Mouse (Mus musculus) layer of hippocampus, postnatal 14 days (tissue): ENCODE measurements around the gene Bcas1. TPM values are rescaled to one million over a fixed set of nuclear protein-coding genes. Genes with fewer than 3 reads are reported as not detected.
"Not testable (repeated sequence)": the region's sequence is repeated elsewhere in the genome, so short reads cannot be mapped to it uniquely, and the experiment has no call there.

Source experiments
- DNase-seq, 2 experiments: peaks; one replicate each; pipeline ENCODE4 v3.0.0; 2021 to 2022; ENCODE audit warnings: low spot score in 2 of 2, mixed read lengths in 1 of 2
- long read RNA-seq, 2 experiments: library from polyadenylated mRNA; stranded (forward); transcript quantifications; one replicate each; pipeline ENCODE4 v2.0.0; 2021
- total RNA-seq, 2 experiments: library from RNA; stranded (reverse); gene quantifications; 2 replicates each; pipeline ENCODE4 v1.2.3; 2021

Gene Bcas1
- 100 to 1,000 TPM; 121 to 123 TPM for total RNA-seq
- long read RNA-seq, experiment 1, transcript Bcas1-208 (7 exons, 2,222 nt): major isoform, 10 of 72 reads
- long read RNA-seq, experiment 1, partial matches to known transcripts: 43 of 72 reads
- long read RNA-seq, experiment 1, other reads (novel, unspliced or antisense): 19 of 72 reads
- long read RNA-seq, experiment 2, partial matches to known transcripts: 55 of 80 reads
- long read RNA-seq, experiment 2, other reads (novel, unspliced or antisense): 21 of 80 reads

DNA sequence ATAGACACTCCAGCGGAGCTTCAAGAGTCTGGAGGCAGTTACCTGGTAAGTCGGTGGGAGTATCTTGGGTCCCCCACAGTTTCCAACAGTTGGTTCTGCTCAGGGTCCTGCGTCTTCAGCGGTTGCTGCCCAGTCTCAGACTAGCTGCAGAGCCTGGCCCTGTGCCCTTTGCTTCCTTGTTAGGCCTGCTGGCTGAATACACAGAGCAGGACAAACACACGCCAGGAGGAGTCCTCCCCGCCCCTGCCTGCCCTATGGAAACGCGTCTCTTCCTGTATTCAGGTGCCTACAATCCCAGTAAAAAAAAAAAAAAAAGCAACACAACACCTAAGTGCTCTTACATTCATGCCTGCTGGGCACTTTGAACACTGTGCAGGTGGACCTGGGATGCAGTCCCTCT lies at the start of gene Bcas1:
Bcas1 (minus strand) TSS at position 142 of the 400 bp plus-strand sequence.
- no peak for DNase-seq

DNA sequence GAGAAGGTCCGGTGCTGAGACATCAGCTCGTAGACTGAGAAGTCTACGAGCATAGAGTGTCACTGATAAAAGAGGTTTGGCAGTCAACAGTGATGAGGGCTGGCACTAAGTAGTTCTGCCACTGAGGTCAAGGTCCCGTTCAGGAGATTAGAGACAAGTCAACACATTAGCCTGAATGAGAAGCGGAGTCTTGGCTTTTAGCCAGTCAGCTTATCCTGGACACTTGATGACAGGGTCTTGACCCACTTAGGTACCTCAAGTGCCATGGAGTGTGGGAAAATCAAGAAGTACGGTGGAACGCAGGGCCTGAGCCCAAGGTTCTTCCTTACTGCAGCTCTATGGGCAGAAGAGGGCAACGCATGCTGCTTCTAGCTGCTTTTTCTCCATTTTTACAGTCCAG lies 49.0 kb upstream of the Bcas1 start:
- no peak for DNase-seq

DNA sequence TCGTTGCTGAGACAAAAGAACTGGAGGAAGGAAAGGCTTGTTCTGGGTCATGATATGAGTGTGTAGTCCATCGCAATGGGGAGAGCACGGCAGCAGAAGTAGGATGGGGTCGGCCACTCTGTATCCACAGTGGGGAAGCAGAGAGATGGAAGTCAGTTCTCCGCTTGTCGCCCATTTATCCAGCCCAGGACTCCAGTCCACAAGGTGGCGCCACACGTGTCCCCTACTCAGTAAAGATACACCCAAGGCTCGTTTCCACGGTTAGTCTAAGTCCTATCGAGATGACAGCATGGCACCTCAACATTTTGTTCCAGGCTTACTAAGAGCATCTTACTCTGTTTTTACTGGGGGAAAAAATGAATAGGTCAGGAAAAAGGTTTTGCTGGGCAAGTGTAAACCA lies 48.6 kb upstream of the Bcas1 start:
- DNase-seq: no peak

DNA sequence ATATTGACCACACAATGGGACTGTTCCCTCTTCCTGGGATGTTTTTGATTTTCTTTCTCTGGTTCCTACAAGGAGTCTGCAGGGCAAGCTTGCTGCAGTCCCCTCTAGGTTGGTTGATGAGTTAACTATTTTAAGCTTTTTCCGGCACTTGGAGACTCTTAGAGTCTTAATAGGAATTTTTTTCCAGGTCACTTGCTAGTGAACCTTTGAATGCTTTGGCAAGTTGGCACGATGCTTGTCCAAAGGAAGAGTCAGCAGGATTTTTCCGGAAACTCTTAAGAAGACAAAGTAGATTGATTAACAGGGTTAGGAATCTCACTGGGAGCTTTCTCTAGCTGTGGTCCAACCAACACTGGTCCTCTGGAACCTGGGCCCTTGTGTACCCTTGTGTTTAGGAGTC lies 47.5 kb upstream of the Bcas1 start:
- DNase-seq: no peak

DNA sequence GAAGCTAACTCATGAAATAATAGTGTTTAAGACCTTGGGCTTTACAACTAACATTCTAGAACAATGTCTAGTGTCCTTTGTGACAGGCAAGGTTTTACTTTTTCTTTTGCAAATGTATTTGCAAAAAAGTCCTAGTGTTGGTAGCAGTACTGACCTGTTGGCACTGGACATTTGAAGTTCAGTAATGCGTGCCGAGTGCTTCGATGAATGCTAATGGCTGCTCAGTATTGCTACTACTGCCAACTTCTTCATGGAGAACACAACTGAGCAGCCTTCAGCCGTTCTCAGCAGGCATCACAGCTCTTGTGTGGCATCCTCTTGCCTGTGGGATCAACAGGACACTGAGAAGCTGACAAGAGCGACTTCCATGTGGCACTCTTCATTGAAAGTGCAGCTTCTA lies 46.5 kb upstream of the Bcas1 start:
- DNase-seq: no peak

DNA sequence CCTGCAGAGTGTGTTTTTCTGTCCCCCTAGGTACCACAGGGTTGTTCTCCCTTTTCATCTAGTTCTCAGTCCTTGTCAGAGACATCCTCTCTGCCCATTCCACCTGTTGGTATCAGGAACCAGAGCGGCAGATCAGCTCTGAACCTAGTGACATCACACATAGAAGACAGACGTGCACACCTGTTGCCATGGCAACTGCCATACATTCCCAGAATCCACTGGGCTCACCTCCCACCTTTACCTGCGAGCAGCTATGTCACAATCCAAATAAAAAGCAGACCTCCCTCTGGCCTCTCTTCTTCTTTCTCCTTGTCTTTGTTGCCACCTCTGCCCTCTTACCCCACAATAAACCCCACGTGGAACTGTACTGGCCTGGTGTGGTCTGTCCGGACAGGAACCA lies 42.9 kb upstream of the Bcas1 start:
- DNase-seq: no peak

DNA sequence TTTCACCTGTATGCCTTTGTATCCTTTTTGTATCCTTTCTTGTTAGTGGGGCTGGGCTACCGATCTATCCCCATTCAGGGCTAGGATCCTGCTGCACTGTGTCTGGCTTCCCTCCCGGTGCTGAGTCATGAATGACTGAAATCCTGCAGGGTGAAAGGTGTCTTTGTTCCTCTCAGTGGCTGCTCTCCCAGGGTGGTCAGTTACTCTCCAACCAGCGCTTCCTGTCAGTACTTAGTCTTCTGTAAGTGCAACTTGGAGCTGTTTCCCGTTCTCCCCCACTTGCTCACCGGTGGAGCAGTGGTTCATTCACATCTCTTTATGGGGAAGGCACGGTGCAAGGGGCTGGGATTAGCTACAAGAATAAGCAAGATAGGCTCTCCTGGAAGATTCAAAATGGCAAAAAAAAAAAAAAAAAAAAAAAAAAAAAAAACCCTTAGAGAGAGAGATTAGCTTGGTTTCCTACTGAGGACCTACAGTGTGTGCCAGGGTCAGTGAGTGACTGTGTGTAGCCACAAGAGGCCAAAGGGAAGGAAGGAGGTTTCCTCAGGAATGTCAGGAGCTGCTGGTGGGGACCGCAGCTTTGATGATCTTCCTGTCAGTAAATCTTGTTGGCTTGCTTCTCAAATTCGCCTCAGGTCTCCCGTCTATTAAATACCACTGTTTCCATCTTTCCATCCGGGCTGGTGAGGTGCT lies 42.1 kb upstream of the Bcas1 start:
- DNase-seq: peak; percentile 18 to 41

DNA sequence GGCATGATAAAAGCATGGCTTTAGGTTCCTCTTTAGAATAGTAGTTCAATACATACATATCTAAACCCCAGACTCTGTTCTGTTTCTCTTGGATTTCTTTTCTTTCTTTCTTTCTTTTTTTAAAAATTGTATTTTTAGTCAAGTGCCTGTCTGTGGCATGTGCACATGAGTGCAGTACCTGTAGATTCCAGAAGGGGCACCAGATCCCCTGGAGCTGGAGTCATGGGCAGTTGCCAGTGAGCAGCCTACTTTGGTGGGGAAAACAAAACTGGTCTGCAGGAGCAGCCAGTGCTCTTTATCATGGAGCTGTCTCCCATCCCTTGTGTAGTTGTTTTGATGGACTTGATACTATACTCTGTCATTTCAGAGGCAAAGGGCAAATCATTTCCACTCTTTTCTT lies 40.4 kb upstream of the Bcas1 start:
- no peak for DNase-seq

DNA sequence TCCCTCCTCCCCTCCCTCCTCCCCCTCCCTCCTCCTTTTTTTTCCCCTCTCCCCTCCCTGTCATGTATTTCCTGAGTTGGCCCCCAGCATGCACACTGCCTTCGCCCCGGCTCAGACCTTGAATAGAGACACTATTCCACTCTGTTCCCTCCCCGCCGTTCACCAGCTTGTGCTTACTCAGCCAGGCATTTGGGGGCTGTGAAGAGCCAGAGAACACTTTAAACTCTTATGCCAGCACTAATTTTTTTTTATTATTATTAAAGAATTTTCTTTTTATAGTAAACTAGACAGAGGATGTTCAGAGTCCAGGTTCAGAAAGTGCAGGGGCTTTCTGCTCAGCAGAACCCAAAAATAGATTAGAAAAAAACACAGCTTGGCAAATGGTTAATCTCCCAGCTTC lies 37.2 kb upstream of the Bcas1 start:
- DNase-seq: no peak

DNA sequence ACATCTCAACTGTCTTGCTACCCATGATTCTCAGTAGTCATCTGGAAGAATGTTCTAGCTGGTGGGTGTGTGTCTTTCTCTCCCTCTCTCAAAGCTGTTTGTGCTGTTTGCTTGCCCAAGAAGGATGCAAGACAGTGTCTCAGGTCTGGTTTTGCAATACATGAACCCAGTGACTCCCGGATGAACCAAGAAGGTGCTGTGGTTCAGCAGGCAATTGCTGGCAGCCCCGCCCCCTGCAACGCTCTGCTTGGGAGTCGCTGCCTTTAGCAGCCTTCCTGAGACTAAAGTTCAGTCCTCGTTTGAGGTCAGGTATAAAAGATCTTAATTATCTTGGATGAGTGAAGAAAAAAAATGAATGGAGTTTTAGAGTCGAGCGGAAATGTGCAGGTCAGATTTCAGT lies 34.0 kb upstream of the Bcas1 start:
- DNase-seq: no peak

DNA sequence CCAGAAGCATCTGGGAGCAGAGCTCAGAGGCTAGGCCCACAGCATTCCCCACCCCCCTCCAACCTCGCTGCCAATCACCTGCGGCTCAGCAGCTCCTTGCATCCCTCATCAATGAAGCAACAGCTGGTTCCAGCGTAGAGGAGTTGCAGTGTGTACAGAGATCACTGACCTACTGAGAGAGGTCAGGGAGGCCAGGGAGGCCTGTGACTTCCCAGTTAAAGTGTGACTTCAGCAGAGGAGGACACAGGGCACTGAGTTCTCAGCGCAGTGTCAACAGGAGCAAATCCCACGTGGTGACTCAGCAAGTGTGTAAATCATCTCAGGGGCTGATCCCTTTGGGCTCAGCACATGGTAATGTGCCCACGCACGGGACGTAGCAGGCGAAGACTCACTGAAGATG lies 32.2 kb upstream of the Bcas1 start:
- DNase-seq: no peak

DNA sequence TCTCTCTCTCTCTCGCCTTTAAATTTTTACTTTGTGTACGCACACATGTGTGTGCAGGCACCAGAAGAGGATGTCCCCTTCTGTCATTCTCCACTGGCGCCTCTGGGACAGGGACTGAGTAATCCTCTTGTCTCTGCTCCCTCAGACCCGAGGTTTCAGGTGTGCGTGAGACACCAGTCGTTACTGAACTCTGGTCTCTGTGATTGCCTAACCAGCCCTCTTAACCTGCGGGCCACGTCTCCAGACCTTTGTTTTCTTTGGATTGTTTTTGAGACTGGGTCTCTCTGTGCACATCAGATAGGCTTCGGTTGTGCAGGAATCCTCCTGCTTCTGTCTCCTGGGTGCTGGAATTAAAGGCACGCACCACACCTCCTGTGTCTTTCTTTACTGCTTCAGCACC lies 31.5 kb upstream of the Bcas1 start:
- DNase-seq: no peak

DNA sequence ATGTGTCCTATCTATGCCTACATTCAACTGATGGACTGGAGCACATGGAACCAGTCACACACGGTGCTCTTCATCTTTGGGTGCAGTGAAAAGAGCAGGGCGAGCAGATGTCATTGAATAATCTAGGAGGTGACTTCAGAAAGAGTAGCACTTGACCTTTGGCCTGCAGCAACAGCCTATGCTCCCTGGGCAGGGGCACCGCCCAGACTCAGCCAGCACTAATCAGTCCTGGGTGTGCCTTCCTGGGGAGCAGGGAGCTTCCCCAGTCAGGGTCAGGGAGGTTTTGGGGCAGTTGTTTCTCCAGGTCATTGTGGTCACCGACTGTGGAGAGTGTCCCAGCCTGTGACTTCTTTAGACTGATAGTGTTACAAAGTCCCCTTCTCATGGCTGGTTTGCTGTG lies 26.2 kb upstream of the Bcas1 start:
- DNase-seq: not testable (repeated sequence)

DNA sequence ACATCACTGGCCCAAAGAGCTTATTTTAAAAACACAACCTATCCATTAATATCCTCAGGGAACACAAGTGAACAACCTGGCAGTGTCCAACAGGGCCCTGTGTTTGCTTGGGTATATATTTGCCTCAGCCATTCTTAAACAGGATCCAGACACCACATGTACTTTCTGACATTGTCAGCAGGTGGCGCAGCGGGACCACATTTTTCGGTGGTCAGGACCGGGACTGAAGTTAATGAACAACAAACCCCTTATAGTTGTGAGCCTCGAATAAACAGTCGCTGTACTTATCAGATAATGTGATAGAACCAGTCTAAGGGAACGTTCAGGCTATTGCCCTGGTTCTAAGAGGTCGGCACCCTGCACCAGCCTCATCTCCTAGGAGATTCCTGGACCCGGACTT lies 23.3 kb upstream of the Bcas1 start:
- peak; percentile 72 to 81 for DNase-seq

DNA sequence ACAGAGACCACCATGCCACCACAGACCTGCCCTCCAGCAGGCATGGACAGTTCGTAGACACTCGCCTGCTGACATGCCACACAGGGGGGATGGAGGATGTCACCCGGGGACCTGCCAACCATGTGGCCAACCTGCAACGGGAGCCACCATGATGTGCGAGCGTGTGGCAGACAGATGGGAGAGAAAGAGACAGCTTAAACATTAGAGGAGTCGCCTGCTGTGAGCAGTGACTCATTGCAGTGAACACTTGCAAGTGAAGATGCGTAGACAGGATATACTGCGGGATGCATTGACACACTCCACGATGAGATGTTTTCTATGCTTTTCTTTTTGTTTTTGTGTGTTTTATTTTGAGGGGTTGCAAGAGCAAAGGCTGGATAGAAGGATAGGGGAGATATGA lies 20.0 kb upstream of the Bcas1 start:
- no peak for DNase-seq

DNA sequence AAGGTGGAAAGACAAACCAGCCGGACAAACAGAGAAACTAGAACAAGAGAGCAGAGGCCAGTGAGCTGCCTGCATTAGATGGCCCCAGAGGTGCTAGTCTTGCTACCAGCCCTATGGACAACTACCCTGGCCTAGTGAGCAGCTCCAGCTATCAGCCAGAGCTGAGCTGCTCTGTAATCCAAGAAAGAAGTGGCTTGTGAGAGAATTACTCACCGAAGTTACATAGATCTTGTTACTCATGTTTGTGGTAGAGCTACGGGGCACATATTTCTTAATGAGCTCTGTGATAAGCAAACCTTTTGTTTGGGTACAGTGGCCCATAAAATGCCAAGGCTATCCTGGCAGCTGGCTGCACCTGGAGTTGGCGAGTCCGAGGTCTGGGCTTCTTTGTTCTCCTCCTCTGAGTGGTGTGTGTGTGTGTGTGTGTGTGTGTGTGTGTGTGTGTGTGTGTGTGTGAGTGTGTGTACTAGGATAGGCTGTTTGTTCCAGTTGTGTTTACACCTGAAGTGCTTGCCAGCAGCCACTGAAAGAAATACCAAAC lies 19.3 kb upstream of the Bcas1 start:
- no peak for DNase-seq

DNA sequence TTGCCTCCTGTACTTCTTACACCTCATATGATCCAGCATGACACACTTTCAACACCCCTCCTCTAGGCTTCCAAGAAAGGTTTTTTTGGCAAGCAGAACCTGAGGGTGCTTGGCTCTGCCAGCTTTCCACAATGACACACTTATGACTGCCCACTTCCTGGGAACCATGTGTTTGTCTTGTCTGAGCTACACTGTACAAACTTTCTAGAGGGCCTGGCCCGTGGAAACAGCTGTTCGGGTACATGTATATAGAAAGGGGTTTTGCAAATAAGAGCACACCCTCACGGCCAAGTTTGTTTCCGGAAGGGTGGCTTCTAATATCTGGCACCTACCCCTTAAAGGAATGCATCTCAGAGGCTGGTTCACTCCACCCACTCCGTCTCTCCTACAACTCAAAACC lies 18.2 kb upstream of the Bcas1 start:
- DNase-seq: no peak

DNA sequence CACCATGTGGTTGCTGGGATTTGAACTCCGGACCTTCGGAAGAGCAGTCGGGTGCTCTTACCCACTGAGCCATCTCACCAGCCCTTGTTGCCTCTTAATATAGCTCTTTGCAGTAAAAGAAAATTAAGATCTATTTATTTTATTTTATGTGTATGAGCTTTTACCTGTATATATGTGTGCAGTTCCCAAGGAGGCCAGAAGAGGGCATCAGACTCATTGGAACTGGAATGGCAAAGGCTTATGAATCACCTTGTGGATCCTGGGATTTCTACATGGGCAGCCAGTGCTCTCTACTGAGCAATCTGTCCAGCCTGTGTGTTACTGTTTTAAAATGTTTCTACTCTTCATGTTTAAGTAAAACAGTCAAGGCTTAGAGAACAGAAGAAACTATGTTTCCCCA lies 14.9 kb upstream of the Bcas1 start:
- DNase-seq: peak; percentile 11 to 40

DNA sequence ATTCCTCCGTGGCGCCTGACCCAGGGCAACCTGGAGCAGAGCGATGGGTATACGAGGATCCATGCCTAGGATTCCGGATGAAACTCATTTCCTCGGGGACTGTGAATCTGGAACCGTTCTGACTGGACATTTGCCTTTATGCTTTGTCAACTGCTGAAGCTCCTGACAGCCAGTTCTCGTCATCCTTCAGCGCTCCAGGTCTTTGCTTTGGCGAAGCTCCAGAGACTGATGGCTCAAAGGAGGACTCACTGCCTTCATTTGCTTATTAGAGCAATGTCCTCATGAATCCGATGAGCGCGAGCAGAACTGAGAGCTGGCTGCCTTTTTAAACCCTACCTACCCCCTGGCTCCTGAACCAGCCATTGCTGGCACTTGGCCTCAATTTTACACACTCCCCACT lies 11.1 kb upstream of the Bcas1 start:
- DNase-seq: no peak

DNA sequence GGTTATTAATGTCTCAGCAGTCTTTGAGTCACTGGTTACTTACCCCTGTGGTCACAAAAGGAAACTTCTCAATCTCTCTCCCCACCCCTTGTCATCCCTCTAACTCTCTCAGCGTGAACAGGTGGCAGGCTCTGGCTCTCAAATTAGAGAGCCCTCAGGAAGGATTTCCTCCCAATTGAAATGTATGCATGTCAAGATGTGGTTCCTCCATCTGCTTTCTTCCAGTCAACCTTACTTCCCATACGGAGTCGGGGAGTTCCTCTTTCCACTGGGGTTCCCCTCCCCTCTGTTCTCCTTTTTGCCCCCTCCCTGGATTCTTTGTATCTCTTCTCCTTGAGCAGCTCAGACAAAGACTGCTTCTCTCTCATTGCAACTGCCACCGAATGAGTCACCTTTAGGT lies 8.6 kb upstream of the Bcas1 start:
- DNase-seq: no peak

DNA sequence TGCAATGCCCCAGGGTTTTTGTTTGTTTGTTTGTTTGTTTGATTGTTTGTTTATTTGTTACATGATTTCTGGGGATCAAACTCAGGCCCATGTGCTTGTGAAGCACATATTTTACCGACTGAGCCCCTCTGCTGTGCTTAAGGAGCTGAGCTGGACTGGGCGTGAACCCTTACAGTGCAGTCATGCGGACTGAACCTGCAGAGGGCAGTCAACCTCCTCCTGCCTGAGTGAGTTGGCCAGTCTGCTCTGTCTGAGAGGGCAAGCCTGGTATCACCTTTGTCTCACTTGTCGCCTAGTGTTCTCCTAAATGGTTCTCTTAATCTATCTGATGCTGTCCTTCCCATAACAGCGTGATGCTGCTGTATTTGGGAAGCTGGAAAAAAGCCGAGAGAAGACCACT lies 4.5 kb upstream of the Bcas1 start:
- no peak for DNase-seq

DNA sequence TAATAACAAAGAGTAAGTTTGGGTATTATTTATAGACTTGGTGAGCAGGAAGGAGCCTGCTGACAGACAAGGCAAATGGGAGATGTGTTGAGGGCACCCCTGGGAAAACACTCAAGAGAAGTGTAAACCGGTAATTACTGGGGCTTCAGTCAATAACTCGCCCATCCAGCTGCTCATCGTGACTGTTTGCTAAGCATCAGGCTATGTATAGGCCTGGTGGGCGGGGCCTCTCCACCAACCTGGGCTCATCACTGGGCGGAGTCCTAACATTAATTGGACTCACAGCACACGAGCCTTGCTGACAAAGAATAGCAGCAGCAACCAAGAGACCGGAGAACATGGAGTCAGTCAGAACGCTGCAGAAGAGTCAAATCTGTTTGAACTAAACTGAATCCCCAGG lies 1.3 kb upstream of the Bcas1 start:
- DNase-seq: no peak

DNA sequence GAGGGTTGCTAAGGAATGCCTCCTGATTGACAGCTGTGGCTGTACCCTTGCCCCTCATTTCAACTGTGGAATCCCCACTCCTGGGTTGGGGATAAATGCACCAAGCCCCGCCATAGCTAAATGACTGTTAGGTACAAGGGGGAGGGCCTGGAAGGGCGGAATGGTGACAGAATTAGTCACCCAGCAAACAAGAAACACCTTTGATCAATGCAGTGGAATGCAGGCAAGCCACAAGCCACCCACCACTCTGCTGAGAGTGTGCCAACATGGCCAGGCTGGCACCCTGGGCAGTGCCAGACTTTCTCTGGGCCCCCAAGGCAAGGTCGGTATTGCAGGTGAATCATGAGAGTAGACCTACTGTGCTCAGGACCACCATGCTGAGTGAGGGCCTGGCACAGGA lies 3.5 kb downstream of the Bcas1 start:
- DNase-seq: no peak
